Mouse (Mus musculus) testis, postnatal 14 days (tissue): ENCODE measurements around the gene Usp44.
A peak's percentile ranks its signal among the peaks of the same experiment; 100 is the strongest.
"Not testable (repeated sequence)": the region's sequence is repeated elsewhere in the genome, so short reads cannot be mapped to it uniquely, and the experiment has no call there.

Experiments used
- DNase-seq: peaks from one replicate; pipeline ENCODE4 v3.0.0; 2021; ENCODE audit warnings: low spot score

Gene Usp44

GRCm38 (mm10) chr10:93830931-93831729 is at the start of gene Usp44:
Usp44 (plus strand) TSS chr10:93831555.
- DNase-seq = no peak

GRCm38 (mm10) chr10:93783216-93784013 is 47.9 kb upstream of the Usp44 start:
- DNase-seq = no peak

- no peak for DNase-seq
Observed at GRCm38 (mm10) chr10:93799711-93800362, 31.5 kb upstream of the Usp44 start.

GRCm38 (mm10) chr10:93800363-93800722 is 31.0 kb upstream of the Usp44 start:
- no peak for DNase-seq

- DNase-seq = no peak
Observed at GRCm38 (mm10) chr10:93800895-93801294, 30.5 kb upstream of the Usp44 start.

- no peak for DNase-seq
Observed at GRCm38 (mm10) chr10:93803199-93803598, 28.2 kb upstream of the Usp44 start.

- not testable (repeated sequence) for DNase-seq
Observed at GRCm38 (mm10) chr10:93809438-93809837, 21.9 kb upstream of the Usp44 start.

- no peak for DNase-seq
Observed at GRCm38 (mm10) chr10:93810590-93811185, 20.7 kb upstream of the Usp44 start.

- no peak for DNase-seq
Observed at GRCm38 (mm10) chr10:93812098-93812497, 19.3 kb upstream of the Usp44 start.

GRCm38 (mm10) chr10:93812774-93813415 is 18.5 kb upstream of the Usp44 start:
- peak; percentile 54 for DNase-seq

GRCm38 (mm10) chr10:93813755-93814154 is 17.6 kb upstream of the Usp44 start:
- DNase-seq = no peak

- DNase-seq = no peak
Observed at GRCm38 (mm10) chr10:93818661-93819060, 12.7 kb upstream of the Usp44 start.

GRCm38 (mm10) chr10:93829898-93830831 is 1.2 kb upstream of the Usp44 start:
- DNase-seq = no peak

- DNase-seq = no peak
Observed at GRCm38 (mm10) chr10:93831730-93832574, 597 bp downstream of the Usp44 start.

GRCm38 (mm10) chr10:93832811-93833210 is 1.5 kb downstream of the Usp44 start:
- DNase-seq = no peak

GRCm38 (mm10) chr10:93833370-93833698 is 2.0 kb downstream of the Usp44 start:
- no peak for DNase-seq

- DNase-seq = peak; percentile 82
Observed at GRCm38 (mm10) chr10:93833699-93834393, 2.5 kb downstream of the Usp44 start.

GRCm38 (mm10) chr10:93834394-93834745 is 3.0 kb downstream of the Usp44 start:
- no peak for DNase-seq

- not testable (repeated sequence) for DNase-seq
Observed at GRCm38 (mm10) chr10:93835115-93835514, 3.8 kb downstream of the Usp44 start.
